Mouse (Mus musculus) heart, adult 2 months (tissue): ENCODE results near the gene Cpa5.

Experiments
- CTCF ChIP-seq: fragments of 200-600 bp; IDR thresholded peaks from 2 replicates; pipeline ENCODE4 v1.8.1; 2022; ENCODE audit warnings: antibody characterized with exemption, mild to moderate bottlenecking, moderate library complexity
- POLR2A ChIP-seq: fragments of 200-500 bp; IDR thresholded peaks from 2 replicates; pipeline ENCODE4 v1.6.1; 2011; ENCODE audit warnings: mild to moderate bottlenecking, low read depth, low read length, control low read depth; ENCODE audit not compliant: insufficient read depth

DNA sequence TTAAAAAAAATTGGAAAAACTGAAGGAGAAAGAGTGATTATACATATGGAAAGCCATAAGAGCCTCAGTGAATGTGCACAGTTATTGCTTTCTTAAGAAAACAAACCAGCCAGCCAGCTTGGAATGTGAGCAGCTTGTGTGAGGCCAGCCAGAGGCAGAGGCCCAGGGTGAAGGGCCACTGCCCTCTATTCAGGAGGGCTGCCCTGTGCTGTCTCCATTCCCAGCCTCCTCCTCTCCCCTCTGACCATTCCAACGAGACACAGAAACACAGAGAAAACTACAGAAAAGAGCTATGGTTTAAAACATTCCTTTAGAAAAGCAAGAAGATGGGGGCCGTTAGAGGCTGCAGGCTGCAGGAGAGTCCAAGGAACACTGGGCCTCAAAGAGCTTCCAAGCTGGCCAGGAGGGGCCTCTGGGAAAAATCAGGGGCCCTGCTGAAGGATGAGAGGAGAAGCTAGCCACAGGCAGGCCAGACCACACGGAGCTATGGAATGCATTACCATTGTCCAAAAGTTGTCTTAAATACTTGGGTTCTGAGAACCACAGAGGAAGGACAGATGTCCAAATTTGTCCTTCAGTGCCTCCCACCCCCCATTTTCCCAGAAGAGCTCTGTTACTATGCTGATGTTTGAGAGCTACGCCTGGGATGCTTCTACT lies 25.5 kb downstream of the Cpa5 start:
- TF ChIP-seq CTCF = no peak
- TF ChIP-seq POLR2A = no peak
